In the genomic region with DNA sequence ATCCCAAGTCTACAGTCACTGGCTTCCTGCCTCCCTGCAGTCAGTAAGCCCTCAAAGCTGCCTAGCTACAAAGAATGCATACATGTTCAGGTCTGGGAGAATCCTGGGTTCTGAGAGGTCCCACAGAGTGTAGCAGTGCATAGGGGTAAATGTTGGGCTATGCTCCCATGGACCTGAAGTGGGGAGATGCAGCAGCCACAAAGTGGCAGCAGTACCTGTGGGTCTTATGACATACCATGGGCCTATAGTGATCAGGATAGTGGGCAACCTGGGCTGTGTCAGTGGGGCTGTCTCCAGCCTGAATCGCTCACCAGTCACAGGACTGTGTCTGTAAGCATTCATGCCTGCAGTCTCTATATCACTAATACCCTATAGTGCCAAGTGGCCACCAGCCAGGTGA, we compare ENCODE assay signal across 8 mouse cellular contexts. TPM values are rescaled to one million over a fixed set of nuclear protein-coding genes. Genes with fewer than 3 reads are reported as not detected.
A peak's percentile ranks its signal among the peaks of the same experiment; 100 is the strongest.
DNase-seq lines count a peak whose midpoint lies in the region; ATAC-seq and TF ChIP-seq lines count a peak whose summit lies in the region.

Gene Egfl7, plus strand, starts transcription at position 301 of the 400 bp plus-strand sequence.

- no peak for TF ChIP-seq CTCF in left cerebral cortex, adult 2 months (IDR thresholded peaks at IDR 0.05)

- no peaks in the 10 kb centered on the region for H3K27me3 ChIP-seq in heart, embryonic 12.5 days (replicated peaks)
- H3K27me3 ChIP-seq in neural tube, embryonic 14.5 days (ENCODE audit: control insufficient read depth, insufficient read depth, low read length) = no peaks in the 10 kb centered on the region

- H3K27ac ChIP-seq in left cerebral cortex, adult 2 months = peak within 1 kb of the TSS; percentile 69
- H3K27ac ChIP-seq in heart, embryonic 12.5 days (ENCODE audit: poor library complexity, severe bottlenecking) = peak within 1 kb of the TSS; percentile 46
- no peak within 1 kb of the TSS for H3K27ac ChIP-seq in neural tube, embryonic 14.5 days (ENCODE audit: low read depth, low read length)

- no peak for ATAC-seq in common myeloid progenitor, adult 5-6 weeks (replicated peaks; ENCODE audit: low read depth, poor library complexity, severe bottlenecking)
- ATAC-seq in heart, embryonic 12.5 days (ENCODE audit: insufficient number of reproducible peaks, low FRiP score) = no peak
- no peak for ATAC-seq in neural tube, embryonic 14.5 days (ENCODE audit: low read depth)

- 97% methylated on average over 1 of the region's 1 CpGs for WGBS in heart, embryonic 12.5 days
- WGBS in neural tube, embryonic 14.5 days = 94% methylated on average over 1 of the region's 1 CpGs

- intact Hi-C loops in left cerebral cortex, adult 2 months (cut with DNase I) = no loop called here
- intact Hi-C loops in left cerebral cortex, postnatal 10 days (cut with DNase I) = no loop called here

- DNase-seq in left cerebral cortex, adult 2 months (ENCODE audit: extremely low spot score in 1 of 2, low spot score in 2 of 2) = no peak
- no peak for DNase-seq in left cerebral cortex, adult 11 months (ENCODE audit: low spot score)
- peak in 1 of 2 experiments; percentile 20 for DNase-seq in left cerebral cortex, postnatal 10 days (ENCODE audit: extremely low spot score in 1 of 2, low spot score in 2 of 2)
- DNase-seq in thymus, adult 18-20 months = no peak
- no peak for DNase-seq in cerebellum, adult 18-20 months

- H3K36me3 ChIP-seq in heart, embryonic 12.5 days = no peaks in the 10 kb centered on the region
- no peaks in the 10 kb centered on the region for H3K36me3 ChIP-seq in neural tube, embryonic 14.5 days (ENCODE audit: control insufficient read depth, insufficient read depth, low read length)

- no peak within 1 kb of the TSS for H3K9ac ChIP-seq in heart, embryonic 12.5 days
- H3K9ac ChIP-seq in neural tube, embryonic 14.5 days (replicated peaks; ENCODE audit: low read depth, low read length) = no peak within 1 kb of the TSS

- H3K4me1 ChIP-seq in heart, embryonic 12.5 days (replicated peaks) = peaks cover 71% of the 10 kb centered on the region
- H3K4me1 ChIP-seq in neural tube, embryonic 14.5 days (ENCODE audit: control insufficient read depth, insufficient read depth, low read length) = 0 out of 2 replicates have a peak, but pooled peaks cover 3% of the 10 kb centered on the region

- no peak within 1 kb of the TSS for H3K4me3 ChIP-seq in left cerebral cortex, adult 2 months
- no peak within 1 kb of the TSS for H3K4me3 ChIP-seq in heart, embryonic 12.5 days
- H3K4me3 ChIP-seq in neural tube, embryonic 14.5 days (ENCODE audit: low read depth, low read length) = no peak within 1 kb of the TSS

- H3K9me3 ChIP-seq in heart, embryonic 12.5 days (replicated peaks) = no peaks in the 10 kb centered on the region
- H3K9me3 ChIP-seq in neural tube, embryonic 14.5 days (ENCODE audit: control insufficient read depth, low read length) = no peaks in the 10 kb centered on the region

- 0 out of 2 replicates have a peak within 1 kb of the TSS, but pooled peaks have one; percentile 3 for H3K4me2 ChIP-seq in heart, embryonic 12.5 days
- H3K4me2 ChIP-seq in neural tube, embryonic 14.5 days (ENCODE audit: low read depth, low read length) = no peak within 1 kb of the TSS

RNA-seq across cellular contexts. Expression of gene Egfl7, which starts in this region (rescaled TPM):
- total RNA-seq in left cerebral cortex, adult 2 months (2021) = 10 to 100 TPM; 62.4 to 67.4 TPM
- total RNA-seq in common myeloid progenitor, adult 5-6 weeks (2017) = 54.9 and 57.0 TPM in 2 replicates
- 139 and 146 TPM in 2 replicates for polyA plus RNA-seq in heart, embryonic 12.5 days (2016; fragmentation: Nextera tagmentation; extraction: Ambion mirVana)
- total RNA-seq in left cerebral cortex, postnatal 10 days (2021) = 10 to 100 TPM; 73.5 to 83.0 TPM
- polyA plus RNA-seq in neural tube, embryonic 14.5 days (2014; fragmentation: Nextera tagmentation; extraction: Ambion mirVana) = 37.4 and 64.3 TPM in 2 replicates
